Mouse (Mus musculus): ENCODE results near the gene Dnah2. TPM values are rescaled to one million over a fixed set of nuclear protein-coding genes. Genes with fewer than 3 reads are reported as not detected.

Dnah2 gene
- polyA plus RNA-seq, 1 experiment = 0.22 TPM

GRCm38 (mm10) chr11:69527098-69528030 is 21.5 kb downstream of the Dnah2 start:
- TF ChIP-seq POLR2A (IDR thresholded peaks at IDR 0.05; ENCODE audit: low read depth, low read length) (no peak), CTCF (IDR thresholded peaks at IDR 0.05; ENCODE audit: extremely low read depth, insufficient read length, insufficient replicate concordance, low read depth, low read length) (no peak)
- WGBS = 53% methylated on average over 30 of the region's 30 CpGs
- H3K4me1 ChIP-seq (ENCODE audit: control insufficient read depth, insufficient read depth, insufficient read length, low read length) = no peaks in the 10 kb centered on the region
- H3K4me3 ChIP-seq (ENCODE audit: low read depth, low read length) = no peak overlapping the region
- H3K27ac ChIP-seq (ENCODE audit: insufficient read depth, low read depth, low read length) = no peak overlapping the region
- no peaks in the 10 kb centered on the region for H3K27me3 ChIP-seq (ENCODE audit: control insufficient read depth, insufficient read depth, low read length)
- H3K36me3 ChIP-seq (ENCODE audit: control insufficient read depth, insufficient read depth, low read length) = no peaks in the 10 kb centered on the region

DNA sequence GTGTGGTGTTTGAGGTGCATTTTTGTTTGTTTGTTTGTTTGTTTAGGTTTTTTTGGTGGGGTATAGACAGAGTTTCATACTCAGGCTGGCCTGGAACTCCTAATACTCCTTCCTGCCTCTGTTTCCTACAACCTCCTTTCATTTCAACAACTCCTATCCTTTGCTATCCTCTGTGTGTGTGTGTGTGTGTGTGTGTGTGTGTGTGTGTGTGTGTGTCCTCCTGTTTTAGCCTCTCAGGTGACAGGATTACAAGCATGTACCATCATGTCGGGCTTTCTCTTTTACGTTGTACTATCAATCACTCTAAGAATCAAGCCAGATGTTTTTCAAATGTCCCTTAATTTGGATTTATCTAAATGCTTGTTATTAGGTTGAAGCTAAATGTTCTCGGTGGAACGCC is 22.3 kb downstream of the Dnah2 start:
- Histone ChIP-seq H3K4me1 (ENCODE audit: control insufficient read depth, insufficient read depth, insufficient read length, low read length) (no peaks in the 10 kb centered on the region), H3K36me3 (ENCODE audit: control insufficient read depth, insufficient read depth, low read length) (no peaks in the 10 kb centered on the region), H3K27me3 (ENCODE audit: control insufficient read depth, insufficient read depth, low read length) (no peaks in the 10 kb centered on the region), H3K4me3 (ENCODE audit: low read depth, low read length) (no peak overlapping the region), H3K27ac (ENCODE audit: insufficient read depth, low read depth, low read length) (no peak overlapping the region)
- WGBS = 88% methylated on average over 4 of the region's 4 CpGs
- no peak for TF ChIP-seq CTCF (IDR thresholded peaks at IDR 0.05; ENCODE audit: extremely low read depth, insufficient read length, insufficient replicate concordance, low read depth, low read length)
- TF ChIP-seq POLR2A (IDR thresholded peaks at IDR 0.05; ENCODE audit: low read depth, low read length) = no peak

- Histone ChIP-seq H3K36me3 (ENCODE audit: control insufficient read depth, insufficient read depth, low read length) (no peaks in the 10 kb centered on the region), H3K27me3 (ENCODE audit: control insufficient read depth, insufficient read depth, low read length) (no peaks in the 10 kb centered on the region), H3K4me3 (ENCODE audit: low read depth, low read length) (no peak overlapping the region), H3K27ac (ENCODE audit: insufficient read depth, low read depth, low read length) (no peak overlapping the region), H3K4me1 (ENCODE audit: control insufficient read depth, insufficient read depth, insufficient read length, low read length) (no peaks in the 10 kb centered on the region)
- TF ChIP-seq POLR2A (IDR thresholded peaks at IDR 0.05; ENCODE audit: low read depth, low read length) (no peak), CTCF (IDR thresholded peaks at IDR 0.05; ENCODE audit: extremely low read depth, insufficient read length, insufficient replicate concordance, low read depth, low read length) (no peak)
- WGBS = 87% methylated on average over 9 of the region's 9 CpGs
Measured at GRCm38 (mm10) chr11:69525661-69526060, 23.2 kb downstream of the Dnah2 start.

GRCm38 (mm10) chr11:69523651-69524050 is 25.3 kb downstream of the Dnah2 start:
- Histone ChIP-seq H3K27me3 (ENCODE audit: control insufficient read depth, insufficient read depth, low read length) (no peaks in the 10 kb centered on the region), H3K36me3 (ENCODE audit: control insufficient read depth, insufficient read depth, low read length) (no peaks in the 10 kb centered on the region), H3K4me1 (ENCODE audit: control insufficient read depth, insufficient read depth, insufficient read length, low read length) (no peaks in the 10 kb centered on the region), H3K4me3 (ENCODE audit: low read depth, low read length) (no peak overlapping the region), H3K27ac (ENCODE audit: insufficient read depth, low read depth, low read length) (no peak overlapping the region)
- 90% methylated on average over 4 of the region's 4 CpGs for WGBS
- TF ChIP-seq POLR2A (IDR thresholded peaks at IDR 0.05; ENCODE audit: low read depth, low read length) (no peak), CTCF (IDR thresholded peaks at IDR 0.05; ENCODE audit: extremely low read depth, insufficient read length, insufficient replicate concordance, low read depth, low read length) (no peak)

DNA sequence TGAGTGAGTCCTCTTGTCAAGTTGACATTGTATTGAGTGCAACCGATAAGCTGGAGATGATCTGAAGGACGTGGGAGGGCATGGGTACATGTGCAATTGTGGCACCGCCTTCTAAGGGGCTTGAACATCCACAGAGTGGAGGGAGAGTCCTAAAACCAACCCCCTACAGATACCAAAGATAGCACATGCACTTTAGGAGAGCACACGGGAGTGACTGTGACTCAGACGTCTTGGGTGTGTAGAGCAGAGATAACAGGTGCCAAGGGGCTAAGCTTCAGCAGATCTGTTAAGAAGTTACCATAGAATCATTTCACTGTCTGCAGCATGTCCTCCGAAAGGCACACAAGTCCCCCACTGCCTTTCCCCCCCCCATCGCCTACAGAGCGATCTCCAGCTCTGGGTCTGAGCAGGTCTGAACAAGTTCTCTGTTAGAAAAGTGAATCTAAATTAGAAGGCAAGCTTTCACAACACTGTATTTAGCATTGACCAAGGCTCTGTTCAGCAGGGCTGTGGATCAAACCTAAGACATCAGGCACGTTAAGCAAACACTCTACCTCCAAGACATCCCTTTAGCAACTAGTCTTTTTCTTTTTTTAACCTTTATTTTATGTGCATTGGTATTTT is 27.3 kb downstream of the Dnah2 start:
- no peak overlapping the region for H3K27ac ChIP-seq (ENCODE audit: insufficient read depth, low read depth, low read length)
- no peak overlapping the region for H3K4me3 ChIP-seq (ENCODE audit: low read depth, low read length)
- TF ChIP-seq CTCF (IDR thresholded peaks at IDR 0.05; ENCODE audit: extremely low read depth, insufficient read length, insufficient replicate concordance, low read depth, low read length) (no peak), POLR2A (IDR thresholded peaks at IDR 0.05; ENCODE audit: low read depth, low read length) (no peak)
- H3K36me3 ChIP-seq (ENCODE audit: control insufficient read depth, insufficient read depth, low read length) = no peaks in the 10 kb centered on the region
- 79% methylated on average over 9 of the region's 9 CpGs for WGBS
- H3K27me3 ChIP-seq (ENCODE audit: control insufficient read depth, insufficient read depth, low read length) = no peaks in the 10 kb centered on the region
- H3K4me1 ChIP-seq (ENCODE audit: control insufficient read depth, insufficient read depth, insufficient read length, low read length) = no peaks in the 10 kb centered on the region

DNA sequence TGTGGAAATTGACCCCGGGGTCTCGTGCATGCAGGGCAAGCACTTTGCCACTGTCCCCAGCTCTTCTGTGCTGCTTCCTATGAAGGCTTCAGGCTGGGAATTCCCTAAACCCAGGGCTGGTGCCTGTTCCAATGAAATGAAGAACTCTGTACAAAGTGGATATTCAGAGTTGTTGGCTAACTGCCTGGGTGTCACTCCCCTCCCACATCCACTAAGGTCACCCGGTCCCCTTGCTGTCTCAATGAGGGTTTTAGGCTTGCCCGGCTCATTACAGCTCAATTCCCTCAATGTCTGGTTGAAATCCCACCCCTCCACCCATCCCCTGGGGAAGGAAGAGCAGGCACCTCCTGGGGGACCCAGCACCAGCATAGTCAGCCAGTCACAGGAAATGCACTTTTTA is 28.9 kb downstream of the Dnah2 start:
- Histone ChIP-seq H3K4me3 (ENCODE audit: low read depth, low read length) (no peak overlapping the region), H3K36me3 (ENCODE audit: control insufficient read depth, insufficient read depth, low read length) (no peaks in the 10 kb centered on the region), H3K27me3 (ENCODE audit: control insufficient read depth, insufficient read depth, low read length) (no peaks in the 10 kb centered on the region), H3K4me1 (ENCODE audit: control insufficient read depth, insufficient read depth, insufficient read length, low read length) (no peaks in the 10 kb centered on the region), H3K27ac (ENCODE audit: insufficient read depth, low read depth, low read length) (no peak overlapping the region)
- WGBS = 75% methylated on average over 4 of the region's 4 CpGs
- TF ChIP-seq CTCF (IDR thresholded peaks at IDR 0.05; ENCODE audit: extremely low read depth, insufficient read length, insufficient replicate concordance, low read depth, low read length) (no peak), POLR2A (IDR thresholded peaks at IDR 0.05; ENCODE audit: low read depth, low read length) (no peak)

- Histone ChIP-seq H3K27me3 (ENCODE audit: control insufficient read depth, insufficient read depth, low read length) (no peaks in the 10 kb centered on the region), H3K27ac (ENCODE audit: insufficient read depth, low read depth, low read length) (no peak overlapping the region), H3K4me3 (ENCODE audit: low read depth, low read length) (peak overlapping the region; percentile 26; the same call in 1 of the 2 replicates), H3K36me3 (ENCODE audit: control insufficient read depth, insufficient read depth, low read length) (no peaks in the 10 kb centered on the region), H3K4me1 (ENCODE audit: control insufficient read depth, insufficient read depth, insufficient read length, low read length) (no peaks in the 10 kb centered on the region)
- WGBS = 70% methylated on average over 3 of the region's 3 CpGs
- TF ChIP-seq CTCF (IDR thresholded peaks at IDR 0.05; ENCODE audit: extremely low read depth, insufficient read length, insufficient replicate concordance, low read depth, low read length) (no peak), POLR2A (IDR thresholded peaks at IDR 0.05; ENCODE audit: low read depth, low read length) (no peak)
Measured at GRCm38 (mm10) chr11:69516661-69517060, 32.2 kb downstream of the Dnah2 start.
